Mouse (Mus musculus): ENCODE data around the gene Mastl. TPM values are rescaled to one million over a fixed set of nuclear protein-coding genes. Genes with fewer than 3 reads are reported as not detected.

Mastl gene
- total RNA-seq, 1 experiment = 30.7 TPM

DNA sequence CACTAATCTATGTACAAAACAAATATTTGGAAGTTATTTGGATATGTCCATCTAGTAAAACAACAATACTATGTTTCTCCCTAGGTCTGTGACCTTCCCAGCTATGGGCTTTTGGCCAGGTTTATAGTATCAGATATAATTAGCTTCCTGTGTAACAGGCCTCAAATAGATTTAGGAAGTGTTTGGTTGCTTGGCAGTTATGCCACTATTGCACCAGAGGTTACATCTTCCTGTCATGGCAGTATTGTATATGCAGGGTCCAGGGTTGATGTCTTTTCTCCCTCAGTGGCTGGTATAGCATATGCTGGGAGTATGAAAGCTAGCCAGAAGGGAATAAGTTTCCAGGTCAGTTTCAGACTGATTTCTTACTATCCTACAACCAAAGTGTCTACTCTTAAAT is 53.6 kb downstream of the Mastl start:
- in situ Hi-C loops (cut with MboI; ENCODE audit: low sequenced_read_pairs in 2 of 2, unreplicated experiment in 2 of 2) = no loop called here
- DNase-seq (ENCODE audit: low read depth, low spot score) = no peak
- Histone ChIP-seq H3K36me3 (ENCODE audit: control insufficient read depth, insufficient read depth, low read length, poor library complexity, severe bottlenecking) (no peaks in the 10 kb centered on the region), H3K9me3 (ENCODE audit: control insufficient read depth, insufficient read depth, low read depth, low read length) (no peaks in the 10 kb centered on the region), H3K4me3 (ENCODE audit: insufficient read depth in 1 of 2, low read depth in 1 of 2, low read length in 2 of 2, poor library complexity in 1 of 2, severe bottlenecking in 1 of 2) (no peak overlapping the region), H3K27ac (ENCODE audit: insufficient read depth, low read depth, low read length, poor library complexity, severe bottlenecking) (no peak overlapping the region), H3K4me1 (ENCODE audit: control insufficient read depth in 2 of 2, insufficient read depth in 2 of 2, low read length in 2 of 2, poor library complexity in 1 of 2) (no peaks in the 10 kb centered on the region), H3K9ac (ENCODE audit: insufficient read depth, low read depth, low read length, poor library complexity, severe bottlenecking) (no peak overlapping the region)
- TF ChIP-seq ZC3H11A (IDR thresholded peaks at IDR 0.05; ENCODE audit: borderline replicate concordance, low read depth, low read length) = no peak
- no peak for TF ChIP-seq MAFK (IDR thresholded peaks at IDR 0.05; ENCODE audit: insufficient read depth, low read depth, low read length)
- no peak for TF ChIP-seq CHD2 (IDR thresholded peaks at IDR 0.05; ENCODE audit: low read depth, low read length)
- no peak for TF ChIP-seq HCFC1 (IDR thresholded peaks at IDR 0.05; ENCODE audit: borderline replicate concordance, insufficient read depth, low read length)
- no peak for TF ChIP-seq ZNF384 (IDR thresholded peaks at IDR 0.05; ENCODE audit: low read depth, low read length)

DNA sequence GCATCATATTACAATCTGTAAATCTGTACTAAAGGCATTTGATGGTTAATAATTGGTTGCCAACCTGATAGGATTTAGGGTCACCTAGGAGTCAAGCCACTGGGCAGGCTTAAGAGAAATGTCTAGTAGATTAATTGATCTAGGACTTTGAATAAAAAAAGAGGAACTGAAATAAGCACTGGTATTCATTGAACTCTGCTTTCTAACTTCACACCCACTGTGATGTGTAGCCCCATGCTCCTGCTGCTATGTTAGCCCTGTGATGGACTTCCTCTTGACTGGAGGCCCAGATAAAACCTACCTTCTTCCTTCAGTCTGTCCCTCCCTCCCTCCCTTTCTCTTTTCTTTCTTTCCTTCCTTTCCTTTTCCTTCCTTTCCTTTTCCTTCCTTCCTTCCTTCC is 58.8 kb downstream of the Mastl start:
- no peak overlapping the region for H3K9ac ChIP-seq (ENCODE audit: insufficient read depth, low read depth, low read length, poor library complexity, severe bottlenecking)
- no peak for TF ChIP-seq CHD2 (IDR thresholded peaks at IDR 0.05; ENCODE audit: low read depth, low read length)
- TF ChIP-seq MAFK (IDR thresholded peaks at IDR 0.05; ENCODE audit: insufficient read depth, low read depth, low read length) = no peak
- TF ChIP-seq ZC3H11A (IDR thresholded peaks at IDR 0.05; ENCODE audit: borderline replicate concordance, low read depth, low read length) = no peak
- TF ChIP-seq ZNF384 (IDR thresholded peaks at IDR 0.05; ENCODE audit: low read depth, low read length) = no peak
- TF ChIP-seq HCFC1 (IDR thresholded peaks at IDR 0.05; ENCODE audit: borderline replicate concordance, insufficient read depth, low read length) = no peak
- no peaks in the 10 kb centered on the region for H3K4me1 ChIP-seq (ENCODE audit: control insufficient read depth in 2 of 2, insufficient read depth in 2 of 2, low read length in 2 of 2, poor library complexity in 1 of 2)
- peaks cover 6% of the 10 kb centered on the region; the same call in 1 of the 2 replicates for H3K36me3 ChIP-seq (ENCODE audit: control insufficient read depth, insufficient read depth, low read length, poor library complexity, severe bottlenecking)
- H3K9me3 ChIP-seq (ENCODE audit: control insufficient read depth, insufficient read depth, low read depth, low read length) = no peaks in the 10 kb centered on the region
- no peak overlapping the region for H3K4me3 ChIP-seq (ENCODE audit: insufficient read depth in 1 of 2, low read depth in 1 of 2, low read length in 2 of 2, poor library complexity in 1 of 2, severe bottlenecking in 1 of 2)
- H3K27ac ChIP-seq (ENCODE audit: insufficient read depth, low read depth, low read length, poor library complexity, severe bottlenecking) = no peak overlapping the region
- DNase-seq (ENCODE audit: low read depth, low spot score) = no peak
- in situ Hi-C loops (cut with MboI; ENCODE audit: low sequenced_read_pairs in 2 of 2, unreplicated experiment in 2 of 2) = no loop called here

DNA sequence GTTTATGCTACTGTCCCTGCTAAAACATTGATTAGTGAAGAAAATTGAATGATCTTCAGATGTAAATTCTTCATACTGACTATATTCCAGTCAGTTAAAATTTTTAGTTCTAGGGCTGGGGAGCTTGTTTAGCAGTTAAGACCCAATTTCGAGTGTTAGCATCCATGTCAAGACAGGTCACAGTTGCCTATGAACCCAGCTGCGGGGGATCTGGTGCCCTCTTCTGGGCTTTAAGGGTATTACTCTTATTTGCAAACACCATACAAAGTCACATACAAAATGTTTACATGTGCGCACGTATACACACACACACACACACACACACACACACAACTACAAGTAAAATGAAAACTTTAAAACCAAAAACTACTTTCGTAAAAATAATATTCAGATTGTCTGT is 63.6 kb downstream of the Mastl start:
- TF ChIP-seq ZNF384 (IDR thresholded peaks at IDR 0.05; ENCODE audit: low read depth, low read length) (no peak), HCFC1 (IDR thresholded peaks at IDR 0.05; ENCODE audit: borderline replicate concordance, insufficient read depth, low read length) (no peak), ZC3H11A (IDR thresholded peaks at IDR 0.05; ENCODE audit: borderline replicate concordance, low read depth, low read length) (peak; percentile 26; the same call in 1 of the 2 replicates)
- Histone ChIP-seq H3K9ac (ENCODE audit: insufficient read depth, low read depth, low read length, poor library complexity, severe bottlenecking) (no peak overlapping the region), H3K4me3 (ENCODE audit: insufficient read depth in 1 of 2, low read depth in 1 of 2, low read length in 2 of 2, poor library complexity in 1 of 2, severe bottlenecking in 1 of 2) (no peak overlapping the region), H3K27ac (ENCODE audit: insufficient read depth, low read depth, low read length, poor library complexity, severe bottlenecking) (no peak overlapping the region), H3K4me1 (ENCODE audit: control insufficient read depth in 2 of 2, insufficient read depth in 2 of 2, low read length in 2 of 2, poor library complexity in 1 of 2) (no peaks in the 10 kb centered on the region), H3K36me3 (ENCODE audit: control insufficient read depth, insufficient read depth, low read length, poor library complexity, severe bottlenecking) (peaks cover 6% of the 10 kb centered on the region; the same call in 1 of the 2 replicates), H3K9me3 (ENCODE audit: control insufficient read depth, insufficient read depth, low read depth, low read length) (no peaks in the 10 kb centered on the region)
- DNase-seq (ENCODE audit: low read depth, low spot score) = peak; percentile 48
- in situ Hi-C loops (cut with MboI; ENCODE audit: low sequenced_read_pairs in 2 of 2, unreplicated experiment in 2 of 2) = no loop called here

DNA sequence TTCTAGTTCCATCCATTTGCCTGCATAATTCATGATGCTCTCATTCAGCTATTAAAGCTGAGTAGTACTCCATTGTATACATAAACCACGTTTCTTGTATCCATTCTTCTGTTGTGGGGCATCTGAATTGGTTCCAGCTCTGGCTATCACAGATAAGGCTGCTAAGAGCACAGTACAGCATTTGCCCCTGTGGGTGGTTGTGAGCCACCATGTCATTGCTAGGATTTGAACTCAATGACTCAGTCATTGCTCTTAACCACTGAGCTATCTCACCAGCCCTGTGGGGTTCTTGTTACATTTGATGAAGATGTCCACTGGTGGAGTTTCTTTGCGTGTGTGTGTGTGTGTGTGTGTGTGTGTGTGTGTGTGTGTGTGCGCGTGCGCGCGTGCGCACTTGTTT is 71.3 kb downstream of the Mastl start:
- in situ Hi-C loops (cut with MboI; ENCODE audit: low sequenced_read_pairs in 2 of 2, unreplicated experiment in 2 of 2) = no loop called here
- TF ChIP-seq ZC3H11A (IDR thresholded peaks at IDR 0.05; ENCODE audit: borderline replicate concordance, low read depth, low read length) = no peak
- TF ChIP-seq HCFC1 (IDR thresholded peaks at IDR 0.05; ENCODE audit: borderline replicate concordance, insufficient read depth, low read length) = no peak
- no peak for TF ChIP-seq ZNF384 (IDR thresholded peaks at IDR 0.05; ENCODE audit: low read depth, low read length)
- no peak for TF ChIP-seq CHD2 (IDR thresholded peaks at IDR 0.05; ENCODE audit: low read depth, low read length)
- TF ChIP-seq MAFK (IDR thresholded peaks at IDR 0.05; ENCODE audit: insufficient read depth, low read depth, low read length) = no peak
- no peak overlapping the region for H3K27ac ChIP-seq (ENCODE audit: insufficient read depth, low read depth, low read length, poor library complexity, severe bottlenecking)
- no peak for DNase-seq (ENCODE audit: low read depth, low spot score)
- no peaks in the 10 kb centered on the region for H3K9me3 ChIP-seq (ENCODE audit: control insufficient read depth, insufficient read depth, low read depth, low read length)
- no peaks in the 10 kb centered on the region for H3K36me3 ChIP-seq (ENCODE audit: control insufficient read depth, insufficient read depth, low read length, poor library complexity, severe bottlenecking)
- no peak overlapping the region for H3K9ac ChIP-seq (ENCODE audit: insufficient read depth, low read depth, low read length, poor library complexity, severe bottlenecking)
- H3K4me1 ChIP-seq (ENCODE audit: control insufficient read depth in 2 of 2, insufficient read depth in 2 of 2, low read length in 2 of 2, poor library complexity in 1 of 2) = no peaks in the 10 kb centered on the region
- no peak overlapping the region for H3K4me3 ChIP-seq (ENCODE audit: insufficient read depth in 1 of 2, low read depth in 1 of 2, low read length in 2 of 2, poor library complexity in 1 of 2, severe bottlenecking in 1 of 2)

- no peak overlapping the region for H3K9ac ChIP-seq (ENCODE audit: insufficient read depth, low read depth, low read length, poor library complexity, severe bottlenecking)
- no peak overlapping the region for H3K27ac ChIP-seq (ENCODE audit: insufficient read depth, low read depth, low read length, poor library complexity, severe bottlenecking)
- in situ Hi-C loops (cut with MboI; ENCODE audit: low sequenced_read_pairs in 2 of 2, unreplicated experiment in 2 of 2) = no loop called here
- TF ChIP-seq CHD2 (IDR thresholded peaks at IDR 0.05; ENCODE audit: low read depth, low read length) = no peak
- TF ChIP-seq ZNF384 (IDR thresholded peaks at IDR 0.05; ENCODE audit: low read depth, low read length) = no peak
- no peak for TF ChIP-seq MAFK (IDR thresholded peaks at IDR 0.05; ENCODE audit: insufficient read depth, low read depth, low read length)
- no peak for TF ChIP-seq ZC3H11A (IDR thresholded peaks at IDR 0.05; ENCODE audit: borderline replicate concordance, low read depth, low read length)
- TF ChIP-seq HCFC1 (IDR thresholded peaks at IDR 0.05; ENCODE audit: borderline replicate concordance, insufficient read depth, low read length) = no peak
- DNase-seq (ENCODE audit: low read depth, low spot score) = no peak
- no peaks in the 10 kb centered on the region for H3K4me1 ChIP-seq (ENCODE audit: control insufficient read depth in 2 of 2, insufficient read depth in 2 of 2, low read length in 2 of 2, poor library complexity in 1 of 2)
- no peak overlapping the region for H3K4me3 ChIP-seq (ENCODE audit: insufficient read depth in 1 of 2, low read depth in 1 of 2, low read length in 2 of 2, poor library complexity in 1 of 2, severe bottlenecking in 1 of 2)
- no peaks in the 10 kb centered on the region for H3K36me3 ChIP-seq (ENCODE audit: control insufficient read depth, insufficient read depth, low read length, poor library complexity, severe bottlenecking)
- no peaks in the 10 kb centered on the region for H3K9me3 ChIP-seq (ENCODE audit: control insufficient read depth, insufficient read depth, low read depth, low read length)
These were observed 77.2 kb downstream of the Mastl start for GRCm38 (mm10) chr2:23078588-23078987.

All from ES-E14 (cell line).